Mouse (Mus musculus): Measurements from ENCODE around the gene Gm49395.

Gm49395 gene

GRCm38 (mm10) chr13:115052568-115052967 lies 49.2 kb downstream of the Gm49395 start:
- DNase-seq (ENCODE audit: low read depth, low spot score) = no peak

- no peak for DNase-seq (ENCODE audit: low read depth, low spot score)
These were observed 50.8 kb downstream of the Gm49395 start for GRCm38 (mm10) chr13:115050660-115051559.

- DNase-seq (ENCODE audit: low read depth, low spot score) = no peak
These were observed 59.1 kb downstream of the Gm49395 start for GRCm38 (mm10) chr13:115042652-115043051.

- DNase-seq (ENCODE audit: low read depth, low spot score) = no peak
These were observed 64.4 kb downstream of the Gm49395 start for GRCm38 (mm10) chr13:115037304-115037703.

- no peak for DNase-seq (ENCODE audit: low read depth, low spot score)
These were observed 66.3 kb downstream of the Gm49395 start for GRCm38 (mm10) chr13:115035387-115035786.

- DNase-seq (ENCODE audit: low read depth, low spot score) = no peak
These were observed 68.6 kb downstream of the Gm49395 start for GRCm38 (mm10) chr13:115033135-115033534.

- no peak for DNase-seq (ENCODE audit: low read depth, low spot score)
These were observed 70.3 kb downstream of the Gm49395 start for GRCm38 (mm10) chr13:115031177-115032000.

- no peak for DNase-seq (ENCODE audit: low read depth, low spot score)
These were observed 76.3 kb downstream of the Gm49395 start for GRCm38 (mm10) chr13:115025394-115025793.

- no peak for DNase-seq (ENCODE audit: low read depth, low spot score)
These were observed 79.5 kb downstream of the Gm49395 start for GRCm38 (mm10) chr13:115022117-115022787.

- DNase-seq (ENCODE audit: low read depth, low spot score) = no peak
These were observed 80.3 kb downstream of the Gm49395 start for GRCm38 (mm10) chr13:115021411-115021810.

GRCm38 (mm10) chr13:115020727-115021126 lies 81.0 kb downstream of the Gm49395 start:
- DNase-seq (ENCODE audit: low read depth, low spot score) = no peak

GRCm38 (mm10) chr13:115017545-115017944 lies 84.2 kb downstream of the Gm49395 start:
- no peak for DNase-seq (ENCODE audit: low read depth, low spot score)

GRCm38 (mm10) chr13:115011547-115011946 lies 90.2 kb downstream of the Gm49395 start:
- no peak for DNase-seq (ENCODE audit: low read depth, low spot score)

- DNase-seq (ENCODE audit: low read depth, low spot score) = no peak
These were observed 95.4 kb downstream of the Gm49395 start for GRCm38 (mm10) chr13:115006213-115006835.

GRCm38 (mm10) chr13:115005342-115005741 lies 96.4 kb downstream of the Gm49395 start:
- no peak for DNase-seq (ENCODE audit: low read depth, low spot score)

- no peak for DNase-seq (ENCODE audit: low read depth, low spot score)
These were observed 98.2 kb downstream of the Gm49395 start for GRCm38 (mm10) chr13:115003444-115004053.

GRCm38 (mm10) chr13:115002837-115003236 lies 98.9 kb downstream of the Gm49395 start:
- DNase-seq (ENCODE audit: low read depth, low spot score) = no peak

- DNase-seq (ENCODE audit: low read depth, low spot score) = no peak
These were observed 99.6 kb downstream of the Gm49395 start for GRCm38 (mm10) chr13:115002155-115002554.

- DNase-seq (ENCODE audit: low read depth, low spot score) = no peak
These were observed 102.1 kb downstream of the Gm49395 start for GRCm38 (mm10) chr13:114999582-114999981.

- DNase-seq (ENCODE audit: low read depth, low spot score) = no peak
These were observed 103.6 kb downstream of the Gm49395 start for GRCm38 (mm10) chr13:114998100-114998499.
